In genomic region chr11:97883918-97884600, GRCm38 (mm10) we compare ENCODE assay signal across 8 mouse cellular contexts. TPM values are rescaled to one million over a fixed set of nuclear protein-coding genes. Genes with fewer than 3 reads are reported as not detected.
A peak's percentile ranks its signal among the peaks of the same experiment; 100 is the strongest.
DNase-seq lines count a peak whose midpoint lies in the region; ATAC-seq and TF ChIP-seq lines count a peak whose summit lies in the region.

Gene Fbxo47 (minus strand): TSS chr11:97884154.

- peak within 1 kb of the TSS; percentile 79 for H3K9ac ChIP-seq in ES-E14 (ENCODE audit: insufficient read depth, low read depth, low read length, poor library complexity, severe bottlenecking)
- peak within 1 kb of the TSS; percentile 44 for H3K9ac ChIP-seq in forebrain, embryonic 15.5 days (replicated peaks)

- in situ Hi-C loops in ES-E14 (cut with MboI; ENCODE audit: low sequenced_read_pairs in 2 of 2, unreplicated experiment in 2 of 2): no loop called here

- TF ChIP-seq CTCF in lung, adult 2 months (IDR thresholded peaks at IDR 0.05; ENCODE audit: insufficient read depth, low read length): no peak

- no peak for TF ChIP-seq POLR2A in lung, adult 2 months (IDR thresholded peaks at IDR 0.05; ENCODE audit: borderline replicate concordance, extremely low read depth, low read depth, low read length)

- H3K4me2 ChIP-seq in forebrain, embryonic 15.5 days (replicated peaks): peak within 1 kb of the TSS; percentile 57

- no peaks in the 10 kb centered on the region for H3K27me3 ChIP-seq in forebrain, embryonic 15.5 days

- no peaks in the 10 kb centered on the region for H3K9me3 ChIP-seq in ES-E14 (ENCODE audit: control insufficient read depth, insufficient read depth, low read depth, low read length)
- H3K9me3 ChIP-seq in forebrain, embryonic 15.5 days: no peaks in the 10 kb centered on the region

- DNase-seq in ES-E14 (ENCODE audit: low read depth, low spot score): peak; percentile 98
- DNase-seq in cerebellum, adult 11-12 months: peak; percentile 98
- peak; percentile 94 for DNase-seq in heart, postnatal 25 days (ENCODE audit: low spot score)
- peak; percentile 95 to 97 for DNase-seq in layer of hippocampus, adult 18-20 months (ENCODE audit: low spot score in 2 of 2)
- peak; percentile 94 for DNase-seq in lung, adult 2 months
- peak; percentile 90 to 94 for DNase-seq in thymus, adult 18-20 months

- peaks cover 2% of the 10 kb centered on the region; the same call in 1 of the 2 replicates for H3K36me3 ChIP-seq in ES-E14 (ENCODE audit: control insufficient read depth, insufficient read depth, low read length, poor library complexity, severe bottlenecking)
- H3K36me3 ChIP-seq in forebrain, embryonic 15.5 days: no peaks in the 10 kb centered on the region

- ATAC-seq in forebrain, embryonic 15.5 days (replicated peaks): peak; percentile 96
- ATAC-seq in neutrophil, adult 5-6 weeks (ENCODE audit: extremely low read depth, insufficient number of reproducible peaks, low FRiP score, poor library complexity, severe bottlenecking): peak; percentile 96

- intact Hi-C loops in heart, postnatal 25 days (cut with DNase I): loop anchor here (1.0 to 5.0 kb wide), 2 partner anchors 42 to 92 kb away; partner anchors contain the start of gene B230217C12Rik

- under 1% methylated on average over 37 of the region's 37 CpGs for WGBS in forebrain, embryonic 15.5 days
- WGBS in lung, adult 2 months: under 1% methylated on average over 37 of the region's 37 CpGs

- peak within 1 kb of the TSS; percentile 95 for H3K27ac ChIP-seq in ES-E14 (ENCODE audit: insufficient read depth, low read depth, low read length, poor library complexity, severe bottlenecking)
- H3K27ac ChIP-seq in forebrain, embryonic 15.5 days (replicated peaks): peak within 1 kb of the TSS; percentile 94

- H3K4me1 ChIP-seq in ES-E14 (ENCODE audit: control insufficient read depth in 2 of 2, insufficient read depth in 2 of 2, low read length in 2 of 2, poor library complexity in 1 of 2): no peaks in the 10 kb centered on the region
- H3K4me1 ChIP-seq in forebrain, embryonic 15.5 days: no peaks in the 10 kb centered on the region
- H3K4me1 ChIP-seq in lung, adult 2 months (ENCODE audit: control insufficient read depth, insufficient read depth, low read length): no peaks in the 10 kb centered on the region

- peak within 1 kb of the TSS; percentile 71 to 92 for H3K4me3 ChIP-seq in ES-E14 (ENCODE audit: insufficient read depth in 1 of 2, low read depth in 1 of 2, low read length in 2 of 2, poor library complexity in 1 of 2, severe bottlenecking in 1 of 2)
- peak within 1 kb of the TSS; percentile 53 for H3K4me3 ChIP-seq in forebrain, embryonic 15.5 days
- H3K4me3 ChIP-seq in lung, adult 2 months (replicated peaks; ENCODE audit: extremely low read depth, low read depth, low read length): peak within 1 kb of the TSS; percentile 87

TF ChIP-seq in ES-E14, 5 proteins besides CTCF, POLR2A, EP300 and RAD21:
- TF ChIP-seq ZNF384 (IDR thresholded peaks at IDR 0.05; ENCODE audit: low read depth, low read length) (peak; percentile 84), HCFC1 (IDR thresholded peaks at IDR 0.05; ENCODE audit: borderline replicate concordance, insufficient read depth, low read length) (no peak), ZC3H11A (IDR thresholded peaks at IDR 0.05; ENCODE audit: borderline replicate concordance, low read depth, low read length) (no peak)

RNA-seq across cellular contexts. Expression of gene Fbxo47, which starts in this region (rescaled TPM):
- 2.2 and 4.1 TPM in 2 replicates for total RNA-seq in ES-E14 (2012; rRNA removed)
- 0.67 and 1.0 TPM in 2 replicates for polyA plus RNA-seq in forebrain, embryonic 15.5 days (2015; fragmentation: Nextera tagmentation; extraction: Ambion mirVana)
- under 1 TPM in 1 of 2 experiments, not detected in 1; 0.11 TPM for total RNA-seq in heart, postnatal 25 days (2021)
- total RNA-seq in layer of hippocampus, adult 18-20 months (2021): 1 to 10 TPM; 1.6 to 2.6 TPM
- polyA plus RNA-seq in lung, adult 2 months (2012; rRNA removed): 0.16 and 0.36 TPM in 2 replicates
- 1.0 and 2.3 TPM in 2 replicates for total RNA-seq in neutrophil, adult 5-6 weeks (2017)

Comparison
In these comparisons a context has a peak if more than half of its experiments do, and no peak if none do; other contexts are left out.
1. Peak in every context shown above with its lines: DNase-seq, ATAC-seq, H3K4me3 ChIP-seq and H3K27ac ChIP-seq.
2. Peak in DNase-seq in heart, postnatal 25 days; RNA of the gene not detected or under 1 TPM.
3. Peak in DNase-seq and H3K4me3 ChIP-seq in lung, adult 2 months; RNA of the gene not detected or under 1 TPM.